Mouse (Mus musculus) olfactory bulb, adult 2 months (tissue): ENCODE results near the gene Trak1.

Experiments used
- CTCF ChIP-seq: fragments of 200-500 bp; IDR thresholded peaks from 2 replicates; pipeline ENCODE4 v1.5.1; 2012; ENCODE audit warnings: low read depth, mild to moderate bottlenecking, low read length, moderate library complexity; ENCODE audit not compliant: insufficient read depth
- POLR2A ChIP-seq: fragments of 200-500 bp; IDR thresholded peaks from 2 replicates; pipeline ENCODE4 v1.6.1; 2012; ENCODE audit warnings: mild to moderate bottlenecking, low read depth, low read length, moderate library complexity; ENCODE audit not compliant: insufficient read depth

DNA sequence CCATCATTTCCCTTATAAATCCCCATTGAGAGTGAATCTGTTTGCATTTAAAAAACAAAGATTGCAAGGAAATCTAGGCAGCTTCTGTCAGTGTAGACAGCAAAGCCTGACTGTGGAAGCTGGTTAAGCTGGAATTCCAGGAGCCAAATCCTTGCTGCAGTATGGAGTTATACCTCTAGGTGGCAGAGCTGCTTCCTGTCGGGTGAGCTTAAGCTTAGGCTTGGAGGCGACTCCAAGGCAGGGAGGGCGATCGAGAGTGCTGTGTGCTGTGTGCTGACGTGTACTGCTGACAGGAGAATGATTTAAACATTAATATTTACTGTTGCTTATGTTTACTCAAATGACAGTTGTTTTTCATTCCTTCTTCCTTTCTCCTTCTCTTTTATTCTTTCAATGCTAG lies 95.1 kb downstream of the Trak1 start:
- TF ChIP-seq CTCF (peak; percentile 63), POLR2A (no peak)
